Mouse (Mus musculus): ENCODE measurements at regions not wholly inside any gene's neighbourhood (a gene's known extent, or its start where the extent isn't known, plus 50 kb on each side); places are given as distances from the start of the nearest gene placed in this dataset.

- Histone ChIP-seq H3K4me1 (ENCODE audit: control insufficient read depth, insufficient read depth, insufficient read length, low read length) (peaks cover 45% of the 10 kb centered on the region), H3K4me3 (ENCODE audit: insufficient read depth, low read depth, low read length) (no peak overlapping the region), H3K27ac (replicated peaks; ENCODE audit: low read depth, low read length) (peak overlapping the region; percentile 92)
Observed at GRCm38 (mm10) chr17:31790280-31791063, 65.1 kb downstream of the Sik1 start.

DNA sequence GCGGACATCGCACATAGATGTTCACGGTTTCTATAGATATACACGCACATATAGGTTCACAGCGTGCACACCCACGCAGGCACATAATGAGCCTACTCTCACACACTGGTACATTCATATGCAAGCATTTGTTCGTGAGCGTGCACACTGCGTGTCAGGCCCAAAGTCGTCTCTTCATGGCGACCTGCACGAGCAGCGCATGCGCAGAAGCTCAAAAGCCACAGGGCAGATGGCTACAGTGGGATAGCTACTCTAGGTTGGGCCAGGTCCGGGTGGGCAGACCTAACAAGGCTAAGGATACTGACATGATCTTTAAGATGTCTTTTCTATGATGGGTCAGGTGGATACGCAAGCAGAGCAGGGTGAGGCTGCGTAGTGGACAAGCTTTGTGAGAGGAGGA lies 63.9 kb downstream of the Sik1 start:
- Histone ChIP-seq H3K4me3 (ENCODE audit: insufficient read depth, low read depth, low read length) (no peak overlapping the region), H3K27ac (replicated peaks; ENCODE audit: low read depth, low read length) (peak overlapping the region; percentile 92; the same call in 1 of the 2 replicates), H3K4me1 (ENCODE audit: control insufficient read depth, insufficient read depth, insufficient read length, low read length) (peaks cover 50% of the 10 kb centered on the region)

DNA sequence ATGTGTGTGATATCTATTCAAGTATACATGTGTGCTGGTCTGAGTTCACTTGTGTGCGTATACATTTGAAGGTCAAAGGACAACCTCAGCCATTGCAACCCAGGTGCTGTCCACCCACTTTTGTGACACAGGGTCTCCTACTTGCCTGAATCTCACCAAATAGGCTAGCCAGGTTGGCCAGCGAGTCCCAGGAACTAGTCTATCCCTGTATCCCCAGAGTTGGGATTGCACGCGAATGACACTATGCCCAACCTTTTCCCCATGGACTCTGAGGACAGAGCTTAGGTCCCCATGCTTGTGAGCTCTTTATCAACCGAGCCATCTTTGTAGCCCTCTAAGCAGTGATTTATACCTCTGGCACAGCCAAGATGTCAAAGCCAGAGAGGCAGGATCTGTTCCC lies 62.6 kb downstream of the Sik1 start:
- H3K27ac ChIP-seq (replicated peaks; ENCODE audit: low read depth, low read length): peak overlapping the region; percentile 80
- peaks cover 42% of the 10 kb centered on the region for H3K4me1 ChIP-seq (ENCODE audit: control insufficient read depth, insufficient read depth, insufficient read length, low read length)
- no peak overlapping the region for H3K4me3 ChIP-seq (ENCODE audit: insufficient read depth, low read depth, low read length)

DNA sequence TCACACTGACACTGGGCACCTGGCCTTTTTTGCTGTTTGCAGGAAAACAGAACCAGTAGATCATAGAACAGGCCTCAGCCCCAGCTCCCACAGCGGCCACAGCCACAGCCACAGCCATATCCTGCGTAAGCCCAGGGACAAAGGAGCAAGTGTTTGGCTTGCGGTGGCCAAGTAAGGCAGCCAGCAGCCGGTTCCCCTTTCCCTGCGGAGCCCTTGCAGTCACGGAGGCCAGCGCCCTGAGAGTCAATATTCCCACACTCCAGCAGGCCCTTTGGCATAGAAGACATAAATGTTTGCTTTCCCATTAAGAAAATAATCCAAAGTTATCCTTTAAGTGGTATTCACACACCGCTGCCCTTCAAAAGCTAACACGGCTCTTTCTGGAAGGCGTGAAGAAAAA lies 62.1 kb downstream of the Sik1 start:
- peak overlapping the region; percentile 92 for H3K27ac ChIP-seq (replicated peaks; ENCODE audit: low read depth, low read length)
- peaks cover 41% of the 10 kb centered on the region for H3K4me1 ChIP-seq (ENCODE audit: control insufficient read depth, insufficient read depth, insufficient read length, low read length)
- H3K4me3 ChIP-seq (ENCODE audit: insufficient read depth, low read depth, low read length): no peak overlapping the region

DNA sequence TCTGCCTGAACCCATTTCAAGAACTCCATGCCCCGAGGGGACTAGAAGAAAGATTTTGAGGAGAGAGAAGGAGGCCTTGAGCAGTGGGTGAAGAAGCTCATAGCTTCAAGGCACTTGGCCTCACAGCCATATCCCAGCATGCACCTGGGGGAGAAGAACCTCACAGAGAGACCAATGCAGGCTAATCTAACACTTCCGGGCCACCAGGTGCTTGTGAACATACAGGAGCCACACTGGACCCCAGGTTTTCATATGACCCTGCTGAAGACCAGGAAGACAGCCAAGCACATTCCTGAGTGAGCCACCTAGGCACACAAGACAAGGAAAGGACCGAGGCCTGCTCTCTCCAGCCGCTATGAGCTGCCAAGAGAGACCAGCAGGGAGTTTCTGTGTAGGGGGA lies 61.6 kb downstream of the Sik1 start:
- H3K27ac ChIP-seq (replicated peaks; ENCODE audit: low read depth, low read length): peak overlapping the region; percentile 92

More for the DNA sequence above, 61.6 kb downstream of the Sik1 start:
- no peak overlapping the region for H3K4me3 ChIP-seq (ENCODE audit: insufficient read depth, low read depth, low read length)
- peaks cover 36% of the 10 kb centered on the region for H3K4me1 ChIP-seq (ENCODE audit: control insufficient read depth, insufficient read depth, insufficient read length, low read length)
